Mouse (Mus musculus) heart, embryonic 14.5 days (tissue): Measurements from ENCODE around the gene Castor1. TPM values are rescaled to one million over a fixed set of nuclear protein-coding genes. Genes with fewer than 3 reads are reported as not detected.

ENCODE experiments used
- polyA plus RNA-seq: library from polyadenylated mRNA; unstranded; fragments of >200 nt; fragmentation: Nextera tagmentation; extraction: Ambion mirVana; gene quantifications from 2 replicates; pipeline ENCODE4 v1.2.1, GENCODE M21; 2014

Castor1 gene
- polyA plus RNA-seq, 1 experiment from 2014 or later, result 5.7 TPM

Other genes starting within 250 kb of the Castor1 start
- gene 4930556J24Rik, start 241.4 kb upstream of the Castor1 start, polyA plus RNA-seq, result not detected in 2 replicates
- 0.20 TPM in 1 of 2 replicates, not detected in the other for gene Gal3st1, start 234.6 kb upstream of the Castor1 start, polyA plus RNA-seq
- not detected in 2 replicates for gene Sec14l4, start 186.8 kb upstream of the Castor1 start, polyA plus RNA-seq
- gene Sec14l3, start 153.4 kb upstream of the Castor1 start, polyA plus RNA-seq, result not detected in 2 replicates
- 28.8 and 32.3 TPM in 2 replicates for gene Mtfp1, start 122.8 kb upstream of the Castor1 start, polyA plus RNA-seq
- 0.58 TPM in 2 replicates for gene Sec14l2, start 94.8 kb upstream of the Castor1 start, polyA plus RNA-seq
- gene Rnf215, start 83.0 kb upstream of the Castor1 start, polyA plus RNA-seq, result 20.6 and 21.2 TPM in 2 replicates
- 3.0 and 3.2 TPM in 2 replicates for gene Ccdc157, start 57.9 kb upstream of the Castor1 start, polyA plus RNA-seq
- 31.6 and 34.3 TPM in 2 replicates for gene Sf3a1, start 57.9 kb upstream of the Castor1 start, polyA plus RNA-seq
- gene Tbc1d10a, start 31.4 kb upstream of the Castor1 start, polyA plus RNA-seq, result 10.0 and 10.3 TPM in 2 replicates
- not detected in 2 replicates for gene Osm, start 18.2 kb downstream of the Castor1 start, polyA plus RNA-seq
- 0.24 TPM in 1 of 2 replicates, not detected in the other for gene Lif, start 39.3 kb downstream of the Castor1 start, polyA plus RNA-seq
- gene Hormad2, start 222.9 kb downstream of the Castor1 start, polyA plus RNA-seq, result 0.38 TPM in 1 of 2 replicates, not detected in the other